Mouse (Mus musculus) CH12.LX (cell line): ENCODE results near the gene Caprin2. TPM values are rescaled to one million over a fixed set of nuclear protein-coding genes. Genes with fewer than 3 reads are reported as not detected.
A peak's percentile ranks its signal among the peaks of the same experiment; 100 is the strongest.

Experiments
- DNase-seq: peaks from one replicate; pipeline ENCODE4 v3.0.0-alpha.2; 2013; ENCODE audit errors: extremely low read depth
- H3K27ac ChIP-seq: 2 replicates; pipeline ENCODE4 v1.5.1; 2012; ENCODE audit warnings: low read depth, mild to moderate bottlenecking, control low read depth, moderate library complexity; ENCODE audit not compliant: insufficient read depth
- H3K27me3 ChIP-seq: replicated peaks from 2 replicates; pipeline ENCODE3; 2012; ENCODE audit warnings: inconsistent platforms
- H3K36me3 ChIP-seq, 2 experiments: replicated peaks in 1 of 2; 2 replicates each; pipeline versions ENCODE3 to v1.6.1; 2012; ENCODE audit warnings: inconsistent platforms in 1 of 2, low read length in 1 of 2, mild to moderate bottlenecking in 1 of 2, mixed read lengths in 1 of 2, moderate library complexity in 1 of 2; ENCODE audit not compliant: control insufficient read depth in 1 of 2, insufficient read depth in 1 of 2
- H3K4me1 ChIP-seq, 2 experiments: 2 replicates each; pipeline ENCODE4 v1.6.1; 2012; ENCODE audit warnings: inconsistent platforms in 1 of 2, moderate library complexity in 1 of 2; ENCODE audit not compliant: insufficient read depth in 2 of 2, control insufficient read depth in 1 of 2
- H3K4me2 ChIP-seq: 2 replicates; pipeline ENCODE4 v1.6.1; 2012; ENCODE audit warnings: low read depth, mild to moderate bottlenecking, control low read depth; ENCODE audit not compliant: poor library complexity, insufficient read depth, severe bottlenecking
- H3K4me3 ChIP-seq, 3 experiments: fragments of 150-350 bp in 1 of 3; sonication (generic) in 1 of 3; replicated peaks in 1 of 3; 2 replicates each; pipeline versions ENCODE3 to v1.5.1; 2011 to 2012; ENCODE audit warnings: low read depth in 2 of 3, low read length in 2 of 3, mild to moderate bottlenecking in 2 of 3, moderate library complexity in 2 of 3, control low read depth in 1 of 3, improper control_type of control experiment in 1 of 3, inconsistent platforms in 1 of 3, mixed read lengths in 1 of 3; ENCODE audit not compliant: poor library complexity in 1 of 3
- H3K79me2 ChIP-seq: replicated peaks from 2 replicates; pipeline ENCODE4 v1.6.1; 2012; ENCODE audit warnings: mild to moderate bottlenecking, moderate library complexity; ENCODE audit not compliant: control insufficient read depth, poor library complexity, insufficient read depth, severe bottlenecking; ENCODE audit errors: extremely low read depth
- H3K9ac ChIP-seq: 2 replicates; pipeline ENCODE4 v1.6.1; 2012; ENCODE audit warnings: low read depth, mild to moderate bottlenecking, control low read depth, moderate library complexity; ENCODE audit not compliant: insufficient read depth
- H3K9me3 ChIP-seq: replicated peaks from 2 replicates; pipeline ENCODE3; 2012; ENCODE audit warnings: low read length, inconsistent platforms, mixed read lengths
- CHD1 ChIP-seq: IDR thresholded peaks from 2 replicates; pipeline ENCODE4 v1.6.1; 2012; ENCODE audit warnings: low read depth, low read length, improper control_type of control experiment, inconsistent platforms
- CHD2 ChIP-seq: IDR thresholded peaks from 2 replicates; pipeline ENCODE4 v1.6.1; 2011; ENCODE audit warnings: low read length, improper control_type of control experiment
- CTCF ChIP-seq, 2 experiments: IDR thresholded peaks in 1 of 2; conservative IDR thresholded peaks in 1 of 2; 2 replicates each; pipeline ENCODE4 v1.5.1; 2011 to 2012; ENCODE audit warnings: low read depth in 2 of 2, low read length in 2 of 2, improper control_type of control experiment in 1 of 2, inconsistent platforms in 1 of 2, mild to moderate bottlenecking in 1 of 2, moderate library complexity in 1 of 2
- ELF1 ChIP-seq: IDR thresholded peaks from 2 replicates; pipeline ENCODE4 v1.6.1; 2014; ENCODE audit warnings: low read depth, mild to moderate bottlenecking, inconsistent platforms, low read length, improper control_type of control experiment
- EP300 ChIP-seq: IDR thresholded peaks from 2 replicates; pipeline ENCODE4 v1.6.1; 2011; ENCODE audit warnings: low read length, improper control_type of control experiment
- GABPA ChIP-seq: IDR thresholded peaks from 2 replicates; pipeline ENCODE4 v1.6.1; 2012; ENCODE audit warnings: low read depth, low read length, improper control_type of control experiment, inconsistent platforms; ENCODE audit not compliant: insufficient replicate concordance
- HCFC1 ChIP-seq: IDR thresholded peaks from 2 replicates; pipeline ENCODE4 v1.6.1; 2012; ENCODE audit warnings: low read depth, mild to moderate bottlenecking, inconsistent platforms, low read length, improper control_type of control experiment
- IRF4 ChIP-seq: IDR thresholded peaks from 2 replicates; pipeline ENCODE4 v1.6.1; 2014; ENCODE audit warnings: low read depth, mild to moderate bottlenecking, inconsistent platforms, low read length, improper control_type of control experiment
- MAX ChIP-seq: IDR thresholded peaks from 2 replicates; pipeline ENCODE4 v1.6.1; 2011; ENCODE audit warnings: low read length, improper control_type of control experiment
- MAZ ChIP-seq: IDR thresholded peaks from 2 replicates; pipeline ENCODE4 v1.6.1; 2012; ENCODE audit warnings: low read depth, mild to moderate bottlenecking, inconsistent platforms, low read length, improper control_type of control experiment, moderate library complexity
- MYC ChIP-seq: IDR thresholded peaks from 2 replicates; pipeline ENCODE4 v1.6.1; 2011; ENCODE audit warnings: low read depth, mild to moderate bottlenecking, improper control_type of control experiment, low read length
- NELFE ChIP-seq: IDR thresholded peaks from 2 replicates; pipeline ENCODE4 v1.6.1; 2011; ENCODE audit warnings: low read depth, low read length, improper control_type of control experiment
- NRF1 ChIP-seq: IDR thresholded peaks from 2 replicates; pipeline ENCODE4 v1.6.1; 2014; ENCODE audit warnings: low read depth, mild to moderate bottlenecking, inconsistent platforms, low read length, improper control_type of control experiment, moderate library complexity
- POLR2A ChIP-seq: IDR thresholded peaks from 2 replicates; pipeline ENCODE4 v1.6.1; 2011; ENCODE audit warnings: low read depth, mild to moderate bottlenecking, improper control_type of control experiment, low read length
- POLR2AphosphoS2 ChIP-seq: IDR thresholded peaks from 2 replicates; pipeline ENCODE4 v1.6.1; 2011; ENCODE audit warnings: low read depth, low read length, improper control_type of control experiment
- RCOR1 ChIP-seq: conservative IDR thresholded peaks from 2 replicates; pipeline ENCODE4 v1.6.1; 2012; ENCODE audit warnings: low read depth, mild to moderate bottlenecking, inconsistent platforms, low read length, improper control_type of control experiment
- SIN3A ChIP-seq: IDR thresholded peaks from 2 replicates; pipeline ENCODE4 v1.6.1; 2012; ENCODE audit warnings: low read length, improper control_type of control experiment, inconsistent platforms
- SMC3 ChIP-seq: IDR thresholded peaks from 2 replicates; pipeline ENCODE4 v1.6.1; 2011; ENCODE audit warnings: low read depth, low read length, improper control_type of control experiment
- TBP ChIP-seq: conservative IDR thresholded peaks from 2 replicates; pipeline ENCODE4 v1.6.1; 2011; ENCODE audit warnings: low read depth, low read length, improper control_type of control experiment
- TCF12 ChIP-seq: IDR thresholded peaks from 2 replicates; pipeline ENCODE4 v1.6.1; 2014; ENCODE audit warnings: low read depth, mild to moderate bottlenecking, inconsistent platforms, low read length, improper control_type of control experiment
- ZC3H11A ChIP-seq: IDR thresholded peaks from 2 replicates; pipeline ENCODE4 v1.6.1; 2012; ENCODE audit warnings: low read depth, mild to moderate bottlenecking, inconsistent platforms, low read length, improper control_type of control experiment
- ZMIZ1 ChIP-seq: IDR thresholded peaks from 2 replicates; pipeline ENCODE4 v1.6.1; 2012; ENCODE audit warnings: low read depth, mild to moderate bottlenecking, inconsistent platforms, low read length, improper control_type of control experiment
- ZNF384 ChIP-seq: IDR thresholded peaks from 2 replicates; pipeline ENCODE4 v1.6.1; 2012; ENCODE audit warnings: low read depth, low read length, improper control_type of control experiment, inconsistent platforms
- dilution Hi-C: fragments of 300-500 bp; cut with MboI; formaldehyde crosslinking; loops from 2 replicates; pipeline ENCODE4 v1.14.3; 2020; ENCODE audit warnings: low sequenced_read_pairs; ENCODE audit not compliant: extremely low pct_unique_long_range_greater_than_20kb, extremely low pct_ligation_motif_present
- in situ Hi-C: fragments of 300-500 bp; cut with MboI; formaldehyde crosslinking; loops from 3 replicates; pipeline ENCODE4 v1.14.3; 2019; ENCODE audit warnings: low sequenced_read_pairs, low pct_ligation_motif_present, low pct_unique_long_range_greater_than_20kb, mixed read lengths
- polyA plus RNA-seq: library from polyadenylated mRNA; unstranded; fragments of >175 nt; gene quantifications from 2 replicates; pipeline ENCODE4 v1.2.1, GENCODE M21; 2012; ENCODE audit warnings: low read depth; ENCODE audit not compliant: insufficient read length
- total RNA-seq, 2 experiments: library from RNA; depleted of rRNA; stranded (reverse); fragments of 300-350 nt in 1 of 2; fragments of >200 nt in 1 of 2; gene quantifications; 2 replicates each; pipeline ENCODE4 v1.2.3; 2012 to 2014

Gene Caprin2
- total and polyA plus RNA-seq, 3 experiments: 0.93 to 3.2 (median 2.0) TPM

GRCm38 (mm10) chr6:148838460-148838859 lies 57.6 kb downstream of the Caprin2 start:
- dilution Hi-C loops: no loop called here
- Histone ChIP-seq H3K79me2 (no peaks in the 10 kb centered on the region), H3K27ac (no peak overlapping the region), H3K36me3 (peaks cover 0 to under 1% of the 10 kb centered on the region in 2 experiments), H3K4me1 (no peaks in the 10 kb centered on the region), H3K9me3 (no peaks in the 10 kb centered on the region), H3K4me3 (no peak overlapping the region), H3K9ac (no peak overlapping the region), H3K27me3 (no peaks in the 10 kb centered on the region), H3K4me2 (no peak overlapping the region)
- in situ Hi-C loops: no loop called here
- no peak for DNase-seq
- TF ChIP-seq GABPA: no peak
- no peak for TF ChIP-seq RCOR1

GRCm38 (mm10) chr6:148831728-148832121 lies 64.3 kb downstream of the Caprin2 start:
- peak overlapping the region; percentile 38; the same call in 1 of the 2 replicates for H3K27ac ChIP-seq
- H3K79me2 ChIP-seq: peaks cover 20% of the 10 kb centered on the region
- in situ Hi-C loops (no loop called here), dilution Hi-C loops (no loop called here)
- H3K36me3 ChIP-seq: peaks cover 0 to 7% of the 10 kb centered on the region in 2 experiments
- H3K9ac ChIP-seq: peak overlapping the region; percentile 86
- H3K27me3 ChIP-seq: no peaks in the 10 kb centered on the region
- H3K4me3 ChIP-seq: peak overlapping the region; percentile 76 to 90 (median 87)
- no peaks in the 10 kb centered on the region for H3K9me3 ChIP-seq
- peaks cover 7 to 20% of the 10 kb centered on the region in 2 experiments for H3K4me1 ChIP-seq
- DNase-seq: no peak
- peak overlapping the region; percentile 74; the same call in 1 of the 2 replicates for H3K4me2 ChIP-seq
- TF ChIP-seq POLR2A (no peak), CHD1 (peak; percentile 92; the same call in 1 of the 2 replicates)
- TF ChIP-seq, all 38 proteins: peak for 1

GRCm38 (mm10) chr6:148830748-148831727 lies 65.0 kb downstream of the Caprin2 start, which contains the start of gene Ipo8:
TSS of gene Ipo8 (minus strand) at chr6:148831467.
- peak within 1 kb of the TSS; percentile 86 for H3K9ac ChIP-seq
- DNase-seq: peak; percentile 95
- H3K9me3 ChIP-seq: no peaks in the 10 kb centered on the region
- H3K4me1 ChIP-seq: peaks cover 7 to 21% of the 10 kb centered on the region in 2 experiments
- peaks cover 0 to 7% of the 10 kb centered on the region in 2 experiments for H3K36me3 ChIP-seq
- in situ Hi-C loops (no loop called here), dilution Hi-C loops (no loop called here)
- H3K27me3 ChIP-seq: no peaks in the 10 kb centered on the region
- H3K4me3 ChIP-seq: peak within 1 kb of the TSS; percentile 76 to 90 (median 87)
- peak within 1 kb of the TSS; percentile 38; the same call in 1 of the 2 replicates for H3K27ac ChIP-seq
- H3K79me2 ChIP-seq: peaks cover 20% of the 10 kb centered on the region
- peak within 1 kb of the TSS; percentile 74 for H3K4me2 ChIP-seq
- no peak for TF ChIP-seq ZMIZ1
- TF ChIP-seq POLR2AphosphoS2: 0 out of 2 replicates have a peak, but pooled peaks have one; percentile 53
- peak; percentile 95 for TF ChIP-seq POLR2A
- TF ChIP-seq EP300: no peak
- TF ChIP-seq NELFE: peak; percentile 64
- TF ChIP-seq MYC: peak; percentile 57; the same call in 1 of the 2 replicates
- peak; percentile 88 for TF ChIP-seq HCFC1
- TF ChIP-seq MAZ: peak; percentile 81; the same call in 1 of the 2 replicates
- peak; percentile 26; the same call in 1 of the 2 replicates for TF ChIP-seq IRF4
- no peak; the same call in 1 of the 2 replicates for TF ChIP-seq GABPA
- TF ChIP-seq ELF1: peak; percentile 89
- peak; percentile 22 for TF ChIP-seq SIN3A
- peak; percentile 85 for TF ChIP-seq TCF12
- TF ChIP-seq MAX: peak; percentile 61; the same call in 1 of the 2 replicates
- no peak for TF ChIP-seq CTCF (conservative IDR thresholded peaks at IDR 0.05 in 1 of 2, IDR thresholded peaks at IDR 0.05 in 1 of 2; ENCODE audit: low read depth in 2 of 2, low read length in 2 of 2)
- peak; percentile 93; the same call in 1 of the 2 replicates for TF ChIP-seq CHD1
- TF ChIP-seq ZC3H11A: no peak
- TF ChIP-seq SMC3: no peak
- TF ChIP-seq ZNF384: no peak
- TF ChIP-seq NRF1: peak; percentile 71
- TF ChIP-seq CHD2: no peak
- peak; percentile 82 for TF ChIP-seq TBP
